Mouse (Mus musculus) C2C12 (cell line): Measurements from ENCODE around the gene Itfg1. TPM values are rescaled to one million over a fixed set of nuclear protein-coding genes. Genes with fewer than 3 reads are reported as not detected.

ENCODE experiments used
- H3K27me3 ChIP-seq: one replicate; pipeline ENCODE4 v1.6.1; 2011; ENCODE audit not compliant: control insufficient read depth, insufficient read depth, insufficient read length
- H3K36me3 ChIP-seq: one replicate; pipeline ENCODE4 v1.6.1; 2011; ENCODE audit not compliant: control insufficient read depth, insufficient read depth
- H3K4me3 ChIP-seq: one replicate; pipeline ENCODE4 v1.5.1; 2011; ENCODE audit warnings: mild to moderate bottlenecking, control low read depth; ENCODE audit not compliant: poor library complexity, insufficient read depth, severe bottlenecking
- H3K79me2 ChIP-seq: one replicate; pipeline ENCODE4 v1.6.1; 2011; ENCODE audit not compliant: control insufficient read depth, insufficient read depth
- H3K79me3 ChIP-seq: one replicate; pipeline ENCODE4 v1.6.1; 2011; ENCODE audit warnings: low read depth, control low read depth
- H3ac ChIP-seq: one replicate; pipeline ENCODE3; 2011; ENCODE audit warnings: low read depth; ENCODE audit not compliant: control insufficient read depth, insufficient read length
- CEBPB ChIP-seq: IDR thresholded peaks from one replicate; pipeline ENCODE4 v1.6.1; 2011; ENCODE audit warnings: low read depth, mild to moderate bottlenecking, control low read depth, moderate library complexity
- CTCF ChIP-seq: IDR thresholded peaks from one replicate; pipeline ENCODE4 v1.5.1; 2011; ENCODE audit not compliant: control insufficient read depth, insufficient read depth, insufficient read length
- FOSL1 ChIP-seq: IDR thresholded peaks from one replicate; pipeline ENCODE4 v1.8.0; 2011; ENCODE audit warnings: mild to moderate bottlenecking, low read length; ENCODE audit not compliant: poor library complexity, insufficient read depth, severe bottlenecking
- MAX ChIP-seq: IDR thresholded peaks from one replicate; pipeline ENCODE4 v1.6.1; 2011; ENCODE audit warnings: mild to moderate bottlenecking, control low read depth
- MYOD1 ChIP-seq: IDR thresholded peaks from one replicate; pipeline ENCODE4 v1.6.1; 2011; ENCODE audit warnings: low read depth; ENCODE audit not compliant: control insufficient read depth, insufficient read length
- MYOG ChIP-seq: IDR thresholded peaks from one replicate; pipeline ENCODE4 v1.6.1; 2011; ENCODE audit not compliant: control insufficient read depth, insufficient read length; ENCODE audit errors: extremely low read depth
- USF1 ChIP-seq: IDR thresholded peaks from one replicate; pipeline ENCODE4 v1.6.1; 2011; ENCODE audit warnings: low read depth, mild to moderate bottlenecking, control low read depth, moderate library complexity
- long read RNA-seq, 2 experiments: library from polyadenylated mRNA; unstranded; transcript quantifications; one replicate each; pipeline ENCODE4 v2.0.0; 2019 to 2020
- polyA plus RNA-seq: library from polyadenylated mRNA; unstranded; fragments of >200 nt; fragmentation: generic; extraction: Trizol; gene quantifications from one replicate; pipeline ENCODE4 v1.2.1, GENCODE M21; 2012; ENCODE audit warnings: missing spikeins

Gene Itfg1
- polyA plus RNA-seq, result 16.1 TPM
- long read RNA-seq, experiment 1, transcript Itfg1-201 (18 exons, 3,306 nt), result major isoform, 114 of 141 reads
- long read RNA-seq, experiment 1, partial matches to known transcripts, result 11 of 141 reads
- long read RNA-seq, experiment 1, other reads (novel, unspliced or antisense), result 16 of 141 reads
- long read RNA-seq, experiment 2, transcript Itfg1-201 (18 exons, 3,306 nt), result major isoform, 725 of 781 reads
- long read RNA-seq, experiment 2, partial matches to known transcripts, result 14 of 781 reads
- long read RNA-seq, experiment 2, other reads (novel, unspliced or antisense), result 42 of 781 reads

DNA sequence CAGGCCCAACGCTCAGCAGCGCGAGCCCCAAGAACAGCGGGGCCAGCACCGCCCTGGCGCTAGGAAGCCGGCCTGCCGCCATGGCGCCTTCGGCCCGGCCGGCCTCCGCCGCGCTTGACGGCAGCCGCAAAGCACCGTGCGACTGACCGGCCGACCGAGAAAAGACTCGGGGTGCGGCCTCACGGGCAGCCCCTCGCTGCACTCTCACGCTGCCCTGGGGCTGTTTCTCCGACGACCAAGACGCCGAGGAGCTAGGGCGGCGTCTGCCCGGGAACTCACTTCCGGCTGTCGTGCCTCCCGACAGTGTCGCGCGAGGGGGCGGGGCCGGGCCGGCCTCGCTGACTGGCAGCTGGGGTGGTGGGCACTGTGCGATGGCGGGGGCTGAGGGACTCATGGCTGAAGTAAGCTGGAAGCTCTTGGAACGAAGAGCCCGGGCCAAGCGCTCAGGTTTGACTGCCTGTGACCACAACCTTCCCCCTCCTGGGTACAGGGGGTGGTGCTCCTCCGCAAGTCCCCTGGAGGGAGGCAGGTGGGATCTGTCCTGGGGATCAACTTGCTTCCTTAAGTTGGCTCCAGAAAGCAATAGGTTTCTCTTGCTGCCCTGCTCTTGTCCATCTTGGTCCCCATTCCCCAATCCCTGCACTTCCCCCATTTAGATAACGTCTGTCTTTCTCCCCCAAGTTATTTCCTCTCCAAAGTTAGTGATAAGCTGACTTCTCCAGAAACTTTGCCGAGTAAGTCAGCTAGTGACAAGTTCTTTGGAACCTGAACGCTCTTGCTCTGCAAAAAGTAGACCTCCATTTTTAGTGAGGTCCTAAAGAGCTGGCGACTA lies at the start of gene Itfg1, which contains the start of gene Phkb:
Itfg1 (minus strand) TSS at position 265 of the 832 bp plus-strand sequence.
Phkb (plus strand) TSS at position 303 of the 832 bp plus-strand sequence.
- H3ac ChIP-seq, result peak within 1 kb of the TSS; percentile 100
- peaks cover 28% of the 10 kb centered on the region for H3K79me2 ChIP-seq
- TF ChIP-seq FOSL1 (no peak), USF1 (no peak), MYOG (no peak), MAX (no peak), MYOD1 (no peak), CTCF (no peak), CEBPB (no peak)
- no peaks in the 10 kb centered on the region for H3K27me3 ChIP-seq
- peaks cover 4% of the 10 kb centered on the region for H3K79me3 ChIP-seq
- peaks cover 18% of the 10 kb centered on the region for H3K36me3 ChIP-seq
- peak within 1 kb of the TSS; percentile 84 for H3K4me3 ChIP-seq

DNA sequence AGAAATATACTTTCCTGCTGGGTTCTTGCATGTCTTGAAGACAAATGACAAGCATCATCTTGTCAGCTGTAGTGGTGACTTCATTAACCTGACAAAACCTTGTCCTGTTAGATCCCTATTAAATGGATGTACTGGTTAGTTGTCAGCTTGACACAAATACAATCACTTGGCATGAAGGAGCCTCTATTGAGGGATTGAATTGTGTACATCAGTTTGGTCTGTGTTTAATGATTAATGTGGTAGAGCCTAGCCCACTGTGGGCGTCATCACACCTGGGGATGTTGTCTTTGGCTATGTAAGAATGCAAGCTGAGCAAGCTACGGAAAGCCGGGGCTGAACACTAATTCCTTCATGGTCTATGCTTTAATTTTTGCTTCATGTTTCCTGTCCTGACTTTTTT lies 44.1 kb upstream of the Itfg1 start:
- H3K4me3 ChIP-seq, result no peak overlapping the region
- TF ChIP-seq MYOD1, result no peak
- TF ChIP-seq CTCF, result no peak
- TF ChIP-seq MAX, result no peak
- no peak for TF ChIP-seq USF1
- TF ChIP-seq MYOG, result no peak
- TF ChIP-seq FOSL1, result no peak
- TF ChIP-seq CEBPB, result no peak
- H3K36me3 ChIP-seq, result no peaks in the 10 kb centered on the region

DNA sequence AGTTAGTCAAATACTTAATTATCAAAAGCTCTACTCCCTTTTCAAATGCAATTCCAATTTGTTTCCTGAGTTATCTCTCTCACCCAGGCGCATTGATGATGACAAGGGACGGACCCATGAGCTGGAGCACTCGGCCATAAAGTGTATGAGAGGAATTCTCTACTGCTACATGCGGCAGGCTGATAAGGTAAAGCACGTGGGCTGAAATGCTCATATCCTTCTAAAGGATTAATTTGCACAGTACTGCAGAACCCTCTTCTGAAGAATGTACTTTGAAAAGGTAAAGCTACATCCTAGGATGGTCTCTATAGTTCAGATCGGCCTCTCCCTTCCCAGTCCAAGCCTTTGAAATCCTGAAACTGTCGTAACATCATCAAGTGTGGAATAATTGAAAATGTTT lies 38.9 kb upstream of the Itfg1 start:
- no peaks in the 10 kb centered on the region for H3K79me2 ChIP-seq
- no peak overlapping the region for H3ac ChIP-seq
- H3K4me3 ChIP-seq, result no peak overlapping the region
- H3K79me3 ChIP-seq, result no peaks in the 10 kb centered on the region
- H3K36me3 ChIP-seq, result no peaks in the 10 kb centered on the region
- no peaks in the 10 kb centered on the region for H3K27me3 ChIP-seq
- TF ChIP-seq MAX, result no peak
- no peak for TF ChIP-seq CEBPB
- TF ChIP-seq MYOD1, result no peak
- no peak for TF ChIP-seq FOSL1
- no peak for TF ChIP-seq CTCF
- no peak for TF ChIP-seq USF1
- TF ChIP-seq MYOG, result no peak

More for the DNA sequence above, 44.1 kb upstream of the Itfg1 start:
- Histone ChIP-seq H3K27me3 (no peaks in the 10 kb centered on the region), H3ac (no peak overlapping the region), H3K79me3 (no peaks in the 10 kb centered on the region), H3K79me2 (no peaks in the 10 kb centered on the region)

DNA sequence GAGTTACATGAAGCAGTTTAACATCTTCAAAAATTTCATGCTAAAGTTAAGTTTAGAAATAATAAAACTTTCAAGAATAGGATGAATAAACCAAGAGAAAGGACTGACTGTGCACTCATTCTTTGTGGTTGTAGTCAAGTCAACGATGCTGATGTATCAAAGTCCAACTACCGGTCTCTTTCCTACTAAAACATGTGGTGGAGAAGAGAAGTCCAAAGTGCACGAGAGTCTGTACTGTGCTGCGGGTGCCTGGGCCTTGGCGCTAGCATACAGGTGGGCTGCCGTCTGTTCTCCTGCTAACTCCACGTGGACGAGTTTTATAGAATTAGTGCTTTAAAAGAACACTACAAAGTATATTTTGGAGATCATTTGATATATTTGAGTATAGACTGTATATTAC lies 37.3 kb upstream of the Itfg1 start:
- H3K79me2 ChIP-seq, result no peaks in the 10 kb centered on the region
- no peak for TF ChIP-seq MYOD1
- no peak for TF ChIP-seq MAX
- TF ChIP-seq CTCF, result no peak
- no peak for TF ChIP-seq FOSL1
- TF ChIP-seq USF1, result no peak
- no peak for TF ChIP-seq MYOG
- no peak for TF ChIP-seq CEBPB
- H3K79me3 ChIP-seq, result no peaks in the 10 kb centered on the region
- no peak overlapping the region for H3ac ChIP-seq
- H3K36me3 ChIP-seq, result no peaks in the 10 kb centered on the region
- H3K27me3 ChIP-seq, result no peaks in the 10 kb centered on the region
- H3K4me3 ChIP-seq, result no peak overlapping the region

DNA sequence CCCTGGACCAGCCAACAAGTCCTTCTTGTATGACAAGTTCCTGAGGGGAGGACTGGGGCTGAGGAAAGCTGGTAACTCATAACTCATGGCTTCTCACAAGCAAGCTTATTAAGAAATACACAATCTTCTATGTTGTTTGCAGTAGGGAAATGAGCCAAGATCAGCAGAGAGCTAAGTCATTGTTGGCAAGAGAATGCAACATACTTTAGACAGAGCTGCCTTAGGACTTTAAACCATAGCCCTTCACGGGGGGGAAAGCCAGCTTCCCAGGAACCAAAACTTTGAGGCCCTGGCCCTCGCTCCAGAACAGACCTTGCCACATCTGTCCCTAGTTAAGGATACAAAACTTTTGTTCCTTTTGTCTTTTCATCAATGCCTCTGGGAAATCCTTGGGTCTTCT lies 30.9 kb upstream of the Itfg1 start:
- TF ChIP-seq CEBPB, result no peak
- no peak for TF ChIP-seq CTCF
- TF ChIP-seq FOSL1, result no peak
- no peak for TF ChIP-seq USF1
- no peak for TF ChIP-seq MYOD1
- no peak for TF ChIP-seq MAX
- TF ChIP-seq MYOG, result no peak
- Histone ChIP-seq H3K36me3 (no peaks in the 10 kb centered on the region), H3K4me3 (no peak overlapping the region), H3K27me3 (no peaks in the 10 kb centered on the region), H3K79me3 (no peaks in the 10 kb centered on the region), H3ac (no peak overlapping the region), H3K79me2 (no peaks in the 10 kb centered on the region)
